Mouse (Mus musculus) heart, postnatal 25 days (tissue): Measurements from ENCODE around the gene Gpx3. TPM values are rescaled to one million over a fixed set of nuclear protein-coding genes. Genes with fewer than 3 reads are reported as not detected.
"Not testable (repeated sequence)": the region's sequence is repeated elsewhere in the genome, so short reads cannot be mapped to it uniquely, and the experiment has no call there.

ENCODE experiments used
- DNase-seq: peaks from one replicate; pipeline ENCODE4 v3.0.0; 2022; ENCODE audit warnings: low spot score
- intact Hi-C: fragments of 180-260 bp; cut with DNase I; formaldehyde crosslinking; loops from one replicate; pipeline ENCODE4 v1.15.1; 2025
- total RNA-seq, 2 experiments: library from RNA; stranded (reverse); gene quantifications; 2 replicates each; pipeline ENCODE4 v1.2.3; 2021

Gpx3 gene
- total RNA-seq, 2 experiments from 2014 or later: 177 to 178 TPM

- intact Hi-C loops: loop anchor here (1.0 to 5.0 kb wide), 4 partner anchors 19 to 156 kb away; no protein-coding TSS in a partner anchor
- no peak for DNase-seq
Measured at GRCm38 (mm10) chr11:54931405-54932093, 29.3 kb downstream of the Gpx3 start.

DNA sequence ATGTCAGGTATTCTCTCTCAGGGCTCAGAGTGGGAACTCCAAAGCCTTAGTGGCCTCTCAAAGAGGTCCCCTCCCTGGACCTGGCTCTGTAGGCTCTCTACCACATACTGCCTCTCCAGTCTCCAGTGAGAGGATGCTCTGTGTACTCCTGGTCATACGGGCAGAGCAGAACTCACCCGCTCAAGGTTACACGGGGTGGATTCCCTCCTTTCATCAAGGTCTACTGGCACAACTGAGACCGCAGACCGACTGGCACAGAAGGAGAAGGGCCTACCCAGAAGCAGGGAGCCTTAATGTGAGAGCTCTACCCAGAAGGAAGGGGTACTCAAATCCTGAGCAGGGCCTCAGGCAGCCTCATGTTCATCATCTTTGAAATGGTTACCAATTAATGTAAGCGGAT lies 30.3 kb downstream of the Gpx3 start:
- no peak for DNase-seq
- intact Hi-C loops: loop anchor here (1.0 to 5.0 kb wide), 4 partner anchors 18 to 155 kb away; no protein-coding TSS in a partner anchor

- intact Hi-C loops: loop anchor here (5.0 kb wide), 2 partner anchors 103 to 153 kb away; no protein-coding TSS in a partner anchor
- no peak for DNase-seq
Measured at GRCm38 (mm10) chr11:54934198-54934597, 31.9 kb downstream of the Gpx3 start.

DNA sequence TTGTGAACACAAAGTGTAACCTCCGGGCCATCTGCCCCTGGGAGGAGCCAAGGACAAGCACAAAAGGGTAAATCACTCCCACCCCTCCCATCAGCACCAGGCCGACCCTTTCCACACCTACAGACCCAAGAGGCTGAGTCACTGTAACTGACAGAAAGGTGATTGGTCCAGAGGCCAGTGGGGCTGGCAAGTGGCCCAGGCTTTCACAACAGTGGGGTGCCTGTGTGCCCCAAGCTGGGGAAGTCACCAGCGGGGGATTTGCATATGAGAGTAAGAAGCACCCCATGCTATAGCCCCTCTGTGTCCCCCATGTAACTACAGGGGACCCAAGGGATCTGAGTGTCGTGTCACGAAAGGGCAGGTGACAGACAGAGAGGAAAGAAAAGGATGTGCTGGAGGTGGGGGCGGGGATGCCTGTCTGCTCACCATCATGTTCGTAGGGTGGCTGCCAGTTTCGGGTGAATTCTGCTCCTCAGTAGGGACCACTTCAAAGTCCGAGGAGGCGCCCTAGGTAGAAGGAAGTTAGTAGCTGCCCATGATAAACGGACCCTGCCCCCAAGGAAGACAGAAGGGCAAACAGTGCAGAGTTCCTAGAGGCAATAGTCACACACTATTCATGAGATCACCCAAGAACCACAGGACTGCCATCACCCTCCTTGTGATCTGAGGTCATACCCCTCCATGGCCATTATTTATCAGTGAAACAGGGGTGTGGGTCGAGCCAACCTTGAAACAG lies 34.0 kb downstream of the Gpx3 start:
- intact Hi-C loops: no loop called here
- DNase-seq: no peak

DNA sequence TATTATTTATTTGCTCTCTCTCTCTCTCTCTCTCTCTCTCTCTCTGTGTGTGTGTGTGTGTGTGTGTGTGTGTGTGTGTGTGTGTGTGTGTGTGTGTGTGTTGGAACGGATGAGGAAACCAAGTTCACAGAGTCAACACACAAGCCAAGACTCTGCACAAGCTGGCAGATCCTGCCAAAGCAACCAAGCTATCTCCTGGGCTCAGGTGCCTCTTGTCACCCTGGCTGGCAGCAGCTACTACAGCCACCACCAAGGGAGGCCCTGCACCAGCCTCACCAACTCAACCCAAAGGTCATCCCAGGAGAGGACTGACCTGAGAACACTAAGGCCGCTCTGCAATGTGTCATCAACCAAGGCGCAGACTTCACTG lies 34.5 kb downstream of the Gpx3 start:
- intact Hi-C loops: no loop called here

DNA sequence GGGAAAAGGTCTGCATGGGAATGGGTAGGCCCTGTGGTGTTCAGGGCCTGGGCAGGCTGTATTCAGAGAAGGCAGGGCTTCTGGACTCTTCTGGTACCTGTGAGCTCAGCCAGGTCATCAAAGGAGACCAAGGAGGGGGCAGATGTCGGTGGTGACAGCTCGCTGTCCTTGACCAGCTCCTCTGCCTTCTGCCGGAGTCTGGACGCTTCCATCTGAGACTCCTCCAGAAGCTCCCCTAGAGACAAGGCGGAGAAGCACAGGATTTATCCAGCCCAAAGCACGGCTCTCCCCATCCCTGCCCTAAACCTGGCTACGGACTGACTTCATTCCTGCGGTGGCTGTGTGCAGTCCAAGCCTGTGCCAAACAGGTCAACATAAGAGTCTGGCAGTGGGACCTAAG lies 37.2 kb downstream of the Gpx3 start:
- DNase-seq: no peak
- intact Hi-C loops: no loop called here

More for the DNA sequence above, 34.5 kb downstream of the Gpx3 start:
- DNase-seq: no peak

DNA sequence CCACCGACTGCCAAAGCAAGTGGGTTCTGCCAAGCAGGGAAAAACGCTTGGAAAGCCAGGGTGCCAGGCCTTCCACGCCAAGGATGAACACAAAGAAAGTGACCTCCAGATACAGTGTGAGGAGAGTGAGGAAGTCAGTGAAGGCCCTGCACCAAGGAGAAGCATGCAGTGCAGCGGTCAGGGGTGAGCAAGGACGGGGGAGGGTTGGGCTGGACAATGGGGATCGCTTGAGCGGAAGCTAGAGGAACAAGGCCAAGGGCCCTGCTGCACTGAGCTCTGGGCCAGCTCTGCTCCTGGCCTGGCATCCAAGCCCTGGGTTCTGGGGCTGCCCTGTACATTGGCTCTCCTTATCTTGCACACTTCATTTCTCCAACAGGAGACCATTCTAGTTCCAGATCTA lies 37.8 kb downstream of the Gpx3 start:
- DNase-seq: no peak
- intact Hi-C loops: no loop called here

DNA sequence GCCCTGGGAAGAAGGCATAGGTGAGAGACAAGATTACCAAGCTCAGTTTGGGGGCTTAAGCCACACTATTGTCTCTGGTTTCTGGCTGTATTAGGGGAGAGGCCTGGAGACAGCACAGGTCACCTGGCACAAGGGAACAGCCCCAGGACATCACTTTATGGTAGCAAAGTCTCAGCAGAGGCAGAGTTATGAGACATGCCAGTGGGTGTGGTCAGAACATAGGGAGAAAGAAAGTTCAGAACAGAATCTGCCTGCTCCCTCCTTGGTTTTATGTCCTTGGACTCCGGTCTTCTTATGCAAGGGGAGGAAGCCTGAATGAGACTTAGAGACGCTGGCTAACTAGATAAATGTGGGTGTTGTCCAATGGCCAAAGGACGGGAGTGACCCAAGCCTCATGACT lies 42.4 kb downstream of the Gpx3 start:
- no peak for DNase-seq
- intact Hi-C loops: no loop called here

GRCm38 (mm10) chr11:54949717-54950116 lies 47.5 kb downstream of the Gpx3 start:
- intact Hi-C loops: loop anchor here (2.0 kb wide), 1 partner anchor 17 kb away; no protein-coding TSS in a partner anchor
- DNase-seq: no peak

GRCm38 (mm10) chr11:54950684-54951083 lies 48.4 kb downstream of the Gpx3 start:
- intact Hi-C loops: loop anchor here (2.0 kb wide), 1 partner anchor 18 kb away; no protein-coding TSS in a partner anchor
- no peak for DNase-seq

GRCm38 (mm10) chr11:54952651-54953050 lies 50.4 kb downstream of the Gpx3 start:
- intact Hi-C loops: no loop called here
- DNase-seq: no peak

DNA sequence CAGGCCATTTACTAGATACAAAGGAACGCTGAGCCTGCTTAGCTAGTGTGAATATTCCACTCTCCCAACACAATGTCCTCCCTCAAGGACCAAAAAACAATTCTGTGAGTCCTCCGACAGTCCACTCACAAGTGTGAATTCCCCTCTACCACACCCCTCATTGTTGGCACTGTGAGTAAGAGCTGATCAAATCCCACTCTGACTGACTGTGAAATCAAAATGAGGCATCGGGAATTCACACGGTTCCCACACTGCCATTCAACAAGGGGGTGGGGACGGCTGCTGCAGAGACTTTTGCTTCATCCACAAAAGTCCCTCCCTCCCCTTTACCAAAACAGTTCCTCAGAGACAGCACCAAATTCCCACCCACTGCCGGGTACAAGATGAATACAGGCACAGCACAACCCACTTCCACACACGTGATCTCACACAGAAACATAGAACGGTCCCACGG lies 51.8 kb downstream of the Gpx3 start:
- intact Hi-C loops: no loop called here
- no peak for DNase-seq

- DNase-seq: no peak
- intact Hi-C loops: no loop called here
Measured at GRCm38 (mm10) chr11:54954716-54955115, 52.5 kb downstream of the Gpx3 start.

- DNase-seq, intact Hi-C loops: not testable (repeated sequence)
Measured at GRCm38 (mm10) chr11:54955400-54955734, 53.1 kb downstream of the Gpx3 start.

- intact Hi-C loops: no loop called here
Measured at GRCm38 (mm10) chr11:54955735-54956480, 53.7 kb downstream of the Gpx3 start.

DNA sequence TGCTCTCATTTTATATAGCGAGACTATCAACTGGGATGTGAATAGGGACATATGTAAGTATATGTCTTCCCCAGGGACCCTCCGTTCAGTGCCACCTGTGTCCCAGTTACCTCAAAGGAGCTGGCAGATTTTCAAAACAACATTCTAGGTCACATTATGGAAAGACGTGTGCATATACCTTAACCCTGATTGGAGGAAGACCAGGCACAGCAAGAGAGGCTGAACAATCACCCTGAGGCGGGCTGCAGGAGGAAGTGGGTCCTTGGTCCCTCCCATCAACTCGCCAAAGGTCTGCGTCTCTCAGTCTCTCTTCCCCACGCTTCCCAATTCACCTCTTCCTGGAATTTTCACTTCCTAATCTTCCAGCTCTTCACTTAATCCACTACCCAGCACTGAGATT lies 54.7 kb downstream of the Gpx3 start:
- intact Hi-C loops: no loop called here
- DNase-seq: no peak

More at GRCm38 (mm10) chr11:54955735-54956480, 53.7 kb downstream of the Gpx3 start:
- DNase-seq: peak; percentile 98

- DNase-seq, intact Hi-C loops: not testable (repeated sequence)
Measured at GRCm38 (mm10) chr11:54957708-54958107, 55.5 kb downstream of the Gpx3 start.

GRCm38 (mm10) chr11:54958571-54959073 lies 56.4 kb downstream of the Gpx3 start:
- DNase-seq: no peak
- intact Hi-C loops: no loop called here
